ENCODE assay signal across 8 mouse cellular contexts in the genomic region with DNA sequence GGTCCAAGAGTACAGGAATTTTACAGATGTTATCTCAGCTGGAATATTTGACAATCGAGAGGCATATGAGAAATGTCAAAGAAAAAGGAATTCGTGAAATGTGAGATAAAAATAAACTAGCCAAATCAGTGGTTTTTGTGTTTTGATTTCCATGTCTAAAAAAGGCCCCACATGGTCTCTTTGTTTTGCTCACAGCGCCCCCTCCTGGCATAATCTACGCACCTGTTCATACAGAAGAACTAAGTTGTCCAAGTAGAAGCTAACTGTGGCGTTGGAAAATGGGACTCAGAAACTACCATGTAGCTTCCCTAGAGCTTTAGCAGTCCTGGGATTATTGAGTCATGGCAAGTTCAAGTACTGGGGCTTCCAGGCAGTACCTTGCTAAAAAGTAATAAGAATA.
A peak's percentile ranks its signal among the peaks of the same experiment; 100 is the strongest.
DNase-seq lines count a peak whose midpoint lies in the region; ATAC-seq and TF ChIP-seq lines count a peak whose summit lies in the region.

No protein-coding gene starts in this region.

- TF ChIP-seq POLR2A in bone marrow macrophage, adult 2 months (IDR thresholded peaks at IDR 0.05; ENCODE audit: borderline replicate concordance, low read depth, low read length) = no peak

- H3K36me3 ChIP-seq in midbrain, embryonic 14.5 days (ENCODE audit: control insufficient read depth, insufficient read depth, low read length) = no peaks in the 10 kb centered on the region
- H3K36me3 ChIP-seq in midbrain, embryonic 13.5 days = no peaks in the 10 kb centered on the region
- no peaks in the 10 kb centered on the region for H3K36me3 ChIP-seq in lung, postnatal 0 days (ENCODE audit: insufficient read depth, low read length)

- no peaks in the 10 kb centered on the region for H3K4me1 ChIP-seq in midbrain, embryonic 14.5 days (ENCODE audit: control insufficient read depth, insufficient read depth, low read length)
- H3K4me1 ChIP-seq in midbrain, embryonic 13.5 days (replicated peaks) = peaks cover 14% of the 10 kb centered on the region
- peaks cover 6% of the 10 kb centered on the region for H3K4me1 ChIP-seq in bone marrow macrophage, adult 2 months (ENCODE audit: control insufficient read depth, insufficient read depth, low read length)
- no peaks in the 10 kb centered on the region for H3K4me1 ChIP-seq in lung, postnatal 0 days (ENCODE audit: insufficient read depth, low read depth, low read length)

- DNase-seq in midbrain, embryonic 14.5 days = peak; percentile 62
- DNase-seq in gastrocnemius, adult 2 months = peak; percentile 78
- DNase-seq in layer of hippocampus, adult 2 months (ENCODE audit: low spot score in 2 of 2) = peak; percentile 39 to 76
- DNase-seq in lung, postnatal 0 days (ENCODE audit: low spot score) = peak; percentile 85
- DNase-seq in spleen, adult 12 weeks (ENCODE audit: low spot score) = peak; percentile 30
- no peak for DNase-seq in MN1 (ENCODE audit: low spot score)

- no peak for TF ChIP-seq CTCF in bone marrow macrophage, adult 2 months (IDR thresholded peaks at IDR 0.05; ENCODE audit: low read depth, low read length)
- TF ChIP-seq CTCF in gastrocnemius, adult 2 months (IDR thresholded peaks at IDR 0.05) = peak; percentile 75
- TF ChIP-seq CTCF in layer of hippocampus, adult 2 months (conservative IDR thresholded peaks at IDR 0.05) = peak; percentile 79
- TF ChIP-seq CTCF in lung, postnatal 0 days (IDR thresholded peaks at IDR 0.05) = peak; percentile 80

- no peaks in the 10 kb centered on the region for H3K9me3 ChIP-seq in midbrain, embryonic 14.5 days (ENCODE audit: control insufficient read depth, low read length)
- no peaks in the 10 kb centered on the region for H3K9me3 ChIP-seq in midbrain, embryonic 13.5 days
- no peaks in the 10 kb centered on the region for H3K9me3 ChIP-seq in lung, postnatal 0 days (ENCODE audit: low read length)

- 29% methylated on average over 5 of the region's 5 CpGs for WGBS in midbrain, embryonic 14.5 days
- 29% methylated on average over 5 of the region's 5 CpGs for WGBS in midbrain, embryonic 13.5 days
- 10% methylated on average over 5 of the region's 5 CpGs for WGBS in lung, postnatal 0 days

- no peak overlapping the region for H3K4me2 ChIP-seq in midbrain, embryonic 14.5 days (ENCODE audit: low read length)
- H3K4me2 ChIP-seq in midbrain, embryonic 13.5 days (replicated peaks) = no peak overlapping the region
- H3K4me2 ChIP-seq in lung, postnatal 0 days (replicated peaks; ENCODE audit: low read depth, low read length) = no peak overlapping the region

- 0 out of 2 replicates have a peak, but pooled peaks have one; percentile 48 for TF ChIP-seq EP300 in lung, postnatal 0 days (IDR thresholded peaks at IDR 0.05)

- H3K27me3 ChIP-seq in midbrain, embryonic 14.5 days (ENCODE audit: control insufficient read depth, insufficient read depth, low read length) = no peaks in the 10 kb centered on the region
- no peaks in the 10 kb centered on the region for H3K27me3 ChIP-seq in midbrain, embryonic 13.5 days
- no peaks in the 10 kb centered on the region for H3K27me3 ChIP-seq in lung, postnatal 0 days (replicated peaks; ENCODE audit: insufficient read depth, low read length)

- H3K9ac ChIP-seq in midbrain, embryonic 14.5 days (replicated peaks; ENCODE audit: low read length) = no peak overlapping the region
- no peak overlapping the region for H3K9ac ChIP-seq in midbrain, embryonic 13.5 days (replicated peaks)
- no peak overlapping the region for H3K9ac ChIP-seq in lung, postnatal 0 days (replicated peaks; ENCODE audit: low read depth)

- intact Hi-C loops in gastrocnemius, adult 2 months (cut with DNase I) = loop anchor here (2.0 kb wide), 1 partner anchor 435 kb away; no protein-coding TSS in a partner anchor

- H3K4me3 ChIP-seq in midbrain, embryonic 14.5 days (replicated peaks; ENCODE audit: low read depth, low read length) = no peak overlapping the region
- H3K4me3 ChIP-seq in midbrain, embryonic 13.5 days (replicated peaks) = no peak overlapping the region
- H3K4me3 ChIP-seq in bone marrow macrophage, adult 2 months (ENCODE audit: insufficient read depth, low read length) = no peak overlapping the region
- no peak overlapping the region for H3K4me3 ChIP-seq in gastrocnemius, adult 2 months
- H3K4me3 ChIP-seq in layer of hippocampus, adult 2 months = no peak overlapping the region
- no peak overlapping the region for H3K4me3 ChIP-seq in lung, postnatal 0 days (ENCODE audit: low read depth, low read length)

- H3K27ac ChIP-seq in midbrain, embryonic 14.5 days (replicated peaks; ENCODE audit: low read depth, low read length) = no peak overlapping the region
- H3K27ac ChIP-seq in midbrain, embryonic 13.5 days = no peak overlapping the region
- H3K27ac ChIP-seq in bone marrow macrophage, adult 2 months (ENCODE audit: insufficient read depth, low read depth, low read length) = 0 out of 2 replicates have a peak overlapping the region, but pooled peaks have one; percentile 4
- no peak overlapping the region for H3K27ac ChIP-seq in gastrocnemius, adult 2 months
- H3K27ac ChIP-seq in layer of hippocampus, adult 2 months = no peak overlapping the region
- no peak overlapping the region for H3K27ac ChIP-seq in lung, postnatal 0 days (ENCODE audit: low read length)

- ATAC-seq in midbrain, embryonic 14.5 days (ENCODE audit: low FRiP score, low TSS enrichment) = no peak
- no peak for ATAC-seq in midbrain, embryonic 13.5 days
- ATAC-seq in lung, postnatal 0 days = 0 out of 2 replicates have a peak, but pooled peaks have one; percentile 52
